Mouse (Mus musculus): ENCODE results near the gene Nlrp1b. TPM values are rescaled to one million over a fixed set of nuclear protein-coding genes. Genes with fewer than 3 reads are reported as not detected.

Nlrp1b gene
- polyA plus RNA-seq, 1 experiment from 2014 or later: not detected

Other genes with a start within 250 kb of the Nlrp1b start
- gene C1qbp, start 247.7 kb downstream of the Nlrp1b start, polyA plus RNA-seq (2014; fragmentation: Nextera tagmentation; extraction: Ambion mirVana): 261 and 278 TPM in 2 replicates
- gene Dhx33, start 226.3 kb downstream of the Nlrp1b start, polyA plus RNA-seq (2014; fragmentation: Nextera tagmentation; extraction: Ambion mirVana): 25.5 and 27.6 TPM in 2 replicates
- 62.7 and 63.1 TPM in 2 replicates for gene Mis12, start 211.1 kb downstream of the Nlrp1b start, polyA plus RNA-seq (2014; fragmentation: Nextera tagmentation; extraction: Ambion mirVana)
- 35.9 and 41.3 TPM in 2 replicates for gene Derl2, start 210.9 kb downstream of the Nlrp1b start, polyA plus RNA-seq (2014; fragmentation: Nextera tagmentation; extraction: Ambion mirVana)
- gene 6330403K07Rik, start 197.2 kb downstream of the Nlrp1b start, polyA plus RNA-seq (2014; fragmentation: Nextera tagmentation; extraction: Ambion mirVana): 95.4 and 106 TPM in 2 replicates
- 0.09 TPM in 1 of 2 replicates, not detected in the other for gene Nlrp1a, start 86.0 kb downstream of the Nlrp1b start, polyA plus RNA-seq (2014; fragmentation: Nextera tagmentation; extraction: Ambion mirVana)

Data from forebrain, embryonic 11.5 days (tissue).